Mouse (Mus musculus) olfactory bulb, adult 2 months (tissue): ENCODE data around the gene Krtap29-1. TPM values are rescaled to one million over a fixed set of nuclear protein-coding genes. Genes with fewer than 3 reads are reported as not detected.

Experiments used
- H3K27ac ChIP-seq: fragments of 200-500 bp; 2 replicates; pipeline ENCODE4 v1.5.1; 2012; ENCODE audit warnings: low read depth, low read length; ENCODE audit not compliant: insufficient read depth
- H3K4me1 ChIP-seq: fragments of 200-500 bp; 2 replicates; pipeline ENCODE4 v1.6.1; 2012; ENCODE audit warnings: low read length; ENCODE audit not compliant: control insufficient read depth, insufficient read depth
- H3K4me3 ChIP-seq: fragments of 200-500 bp; 2 replicates; pipeline ENCODE4 v1.5.1; 2012; ENCODE audit warnings: mild to moderate bottlenecking, low read depth, low read length, moderate library complexity; ENCODE audit not compliant: insufficient read depth
- CTCF ChIP-seq: fragments of 200-500 bp; IDR thresholded peaks from 2 replicates; pipeline ENCODE4 v1.5.1; 2012; ENCODE audit warnings: low read depth, mild to moderate bottlenecking, low read length, moderate library complexity; ENCODE audit not compliant: insufficient read depth
- POLR2A ChIP-seq: fragments of 200-500 bp; IDR thresholded peaks from 2 replicates; pipeline ENCODE4 v1.6.1; 2012; ENCODE audit warnings: mild to moderate bottlenecking, low read depth, low read length, moderate library complexity; ENCODE audit not compliant: insufficient read depth
- WGBS: fragments of 180-500 bp; shearing (Covaris S2); methylation state at CpG from one replicate; pipeline ENCODE4 v1.1.7; 2018; 5-methylcytosine and 5-hydroxymethylcytosine counted together
- polyA plus RNA-seq: library from polyadenylated mRNA; stranded (reverse); fragments of >200 nt; gene quantifications from 2 replicates; pipeline ENCODE4 v1.2.4, GENCODE M21; 2012; ENCODE audit warnings: low replicate concordance; ENCODE audit not compliant: missing spikeins, insufficient read depth, insufficient read length

Gene Krtap29-1
- polyA plus RNA-seq = not detected in 2 replicates

DNA sequence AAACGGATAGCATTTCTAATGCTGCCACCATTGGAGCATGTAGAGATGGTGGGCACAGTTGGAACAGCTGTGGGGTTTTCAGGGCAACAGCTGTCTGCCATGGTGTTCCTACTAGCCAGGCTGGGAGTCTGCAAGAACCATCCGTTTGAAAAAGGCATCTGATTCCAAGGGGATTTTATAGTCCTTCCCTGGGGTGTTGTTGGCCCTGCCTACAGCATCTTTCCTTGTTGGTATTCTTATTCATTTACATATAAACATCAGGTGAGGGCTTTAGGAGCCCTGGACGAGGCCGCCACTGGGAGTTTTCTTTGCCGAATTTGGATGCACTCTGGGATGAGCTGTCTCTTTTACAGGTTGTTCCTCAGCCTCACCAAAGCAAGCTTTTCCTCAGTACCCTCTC lies at the start of gene Krtap29-1:
Gene Krtap29-1, minus strand, starts transcription at position 101 of the 400 bp plus-strand sequence.
- no peak for TF ChIP-seq CTCF
- no peak for TF ChIP-seq POLR2A
- no peak within 1 kb of the TSS for H3K4me3 ChIP-seq
- 0 out of 2 replicates have a peak, but pooled peaks cover 2% of the 10 kb centered on the region for H3K4me1 ChIP-seq
- 74% methylated on average over 5 of the region's 5 CpGs for WGBS
- no peak within 1 kb of the TSS for H3K27ac ChIP-seq

GRCm38 (mm10) chr11:100021438-100021837 lies 42.6 kb upstream of the Krtap29-1 start:
- 51% methylated on average over 5 of the region's 5 CpGs for WGBS
- no peak overlapping the region for H3K27ac ChIP-seq
- no peaks in the 10 kb centered on the region for H3K4me1 ChIP-seq
- H3K4me3 ChIP-seq = no peak overlapping the region
- TF ChIP-seq CTCF (no peak), POLR2A (no peak)

DNA sequence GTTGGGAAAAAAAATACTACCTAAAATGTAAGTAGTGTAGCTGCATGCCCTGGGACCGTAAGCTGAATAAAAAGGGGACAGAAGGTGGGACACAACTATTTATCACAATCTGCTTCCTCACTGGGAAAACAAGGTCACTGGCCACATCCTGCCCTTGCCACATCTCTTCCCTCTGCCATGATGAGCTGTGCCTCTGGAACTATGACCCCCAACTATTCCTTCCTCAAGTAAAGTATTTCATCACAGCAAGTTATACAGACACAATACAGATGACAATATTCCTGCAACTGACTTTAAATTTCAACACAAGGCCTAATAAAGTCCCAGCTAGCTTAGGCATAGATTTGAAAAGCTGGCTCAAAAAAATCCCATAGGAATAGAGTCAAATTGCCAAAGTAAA lies 40.6 kb upstream of the Krtap29-1 start:
- TF ChIP-seq POLR2A = no peak
- no peak for TF ChIP-seq CTCF
- Histone ChIP-seq H3K27ac (no peak overlapping the region), H3K4me3 (no peak overlapping the region), H3K4me1 (no peaks in the 10 kb centered on the region)
- 97% methylated on average over 1 of the region's 1 CpGs for WGBS

DNA sequence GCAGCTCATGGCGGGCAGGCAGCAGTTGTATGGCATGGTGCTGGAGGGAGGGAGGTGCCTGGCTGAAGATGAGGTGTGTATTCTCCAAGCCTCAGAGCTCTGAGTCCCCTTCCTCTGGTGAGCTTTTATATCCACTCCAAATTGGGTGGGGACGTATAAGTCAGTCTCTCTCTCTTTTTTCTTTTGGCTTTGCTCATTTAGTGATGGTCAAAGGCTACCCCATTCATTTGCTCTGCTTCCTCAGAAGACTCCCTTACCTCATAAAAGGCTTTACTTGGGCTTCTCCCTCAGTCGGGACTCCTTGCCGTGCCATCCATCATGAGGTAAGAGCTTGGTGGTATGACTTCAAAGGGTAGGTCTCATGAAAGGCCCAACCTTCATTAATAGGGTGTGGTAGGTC lies 37.3 kb upstream of the Krtap29-1 start, which contains the start of gene Krt33a:
Gene Krt33a, minus strand, starts transcription at position 101 of the 400 bp plus-strand sequence.
- no peak within 1 kb of the TSS for H3K27ac ChIP-seq
- TF ChIP-seq CTCF (no peak), POLR2A (no peak)
- no peak within 1 kb of the TSS for H3K4me3 ChIP-seq
- 91% methylated on average over 4 of the region's 4 CpGs for WGBS
- H3K4me1 ChIP-seq = no peaks in the 10 kb centered on the region

DNA sequence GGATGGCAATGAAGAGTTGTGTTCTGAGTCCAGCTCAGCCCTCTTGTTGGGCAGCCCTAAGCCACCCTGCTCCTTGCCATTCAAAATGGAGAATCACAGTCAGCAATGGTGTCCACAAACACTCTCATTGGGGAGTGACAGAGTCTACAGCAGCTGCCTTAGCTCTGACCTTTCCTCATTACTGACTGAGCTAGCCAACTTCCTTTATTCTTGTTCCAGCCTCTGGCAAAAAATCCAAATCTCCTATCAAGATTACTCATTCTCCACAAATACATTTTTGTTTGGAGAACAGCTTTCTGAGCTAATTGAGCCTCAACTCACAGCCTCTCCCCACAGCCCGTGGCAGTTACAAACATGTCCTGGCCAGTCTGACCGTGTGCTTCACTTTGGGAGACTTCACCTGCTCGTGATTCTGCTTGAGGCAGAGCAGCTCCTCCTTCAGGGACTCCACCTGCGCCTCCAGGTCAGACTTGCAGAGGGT lies 34.9 kb upstream of the Krtap29-1 start:
- H3K4me1 ChIP-seq = no peaks in the 10 kb centered on the region
- H3K27ac ChIP-seq = no peak overlapping the region
- no peak overlapping the region for H3K4me3 ChIP-seq
- TF ChIP-seq POLR2A (no peak), CTCF (no peak)
- WGBS = 68% methylated on average over 4 of the region's 4 CpGs

DNA sequence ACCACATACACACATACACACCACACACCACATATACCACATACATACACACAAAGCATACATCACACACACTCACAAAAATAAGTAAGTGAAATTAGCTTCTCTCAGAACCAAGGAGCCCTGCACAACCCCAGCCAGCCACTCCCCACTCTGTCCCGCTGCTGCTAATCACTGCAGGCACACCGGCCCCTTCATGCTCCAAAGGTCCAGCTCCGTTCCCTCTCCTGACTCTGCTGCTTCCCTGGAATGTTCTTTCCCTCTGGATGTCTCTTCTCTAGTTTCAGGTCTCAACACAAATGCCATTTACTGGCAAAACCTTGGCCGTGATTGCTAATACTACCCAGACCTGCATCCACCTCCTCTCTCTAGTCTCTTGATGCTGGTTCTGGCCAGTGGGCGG lies 31.8 kb upstream of the Krtap29-1 start:
- H3K4me3 ChIP-seq = no peak overlapping the region
- TF ChIP-seq CTCF (no peak), POLR2A (no peak)
- WGBS = 86% methylated on average over 5 of the region's 5 CpGs

GRCm38 (mm10) chr11:100008336-100008735 lies 29.5 kb upstream of the Krtap29-1 start:
- Histone ChIP-seq H3K27ac (no peak overlapping the region), H3K4me3 (no peak overlapping the region), H3K4me1 (no peaks in the 10 kb centered on the region)
- no peak for TF ChIP-seq CTCF
- TF ChIP-seq POLR2A = no peak
- 93% methylated on average over 5 of the region's 5 CpGs for WGBS

More for the DNA sequence above, 31.8 kb upstream of the Krtap29-1 start:
- H3K27ac ChIP-seq = no peak overlapping the region
- H3K4me1 ChIP-seq = no peaks in the 10 kb centered on the region

GRCm38 (mm10) chr11:100006624-100007023 lies 27.8 kb upstream of the Krtap29-1 start:
- WGBS = 65% methylated on average over 3 of the region's 3 CpGs
- TF ChIP-seq POLR2A = no peak
- TF ChIP-seq CTCF = no peak
- Histone ChIP-seq H3K4me3 (no peak overlapping the region), H3K27ac (no peak overlapping the region), H3K4me1 (no peaks in the 10 kb centered on the region)

DNA sequence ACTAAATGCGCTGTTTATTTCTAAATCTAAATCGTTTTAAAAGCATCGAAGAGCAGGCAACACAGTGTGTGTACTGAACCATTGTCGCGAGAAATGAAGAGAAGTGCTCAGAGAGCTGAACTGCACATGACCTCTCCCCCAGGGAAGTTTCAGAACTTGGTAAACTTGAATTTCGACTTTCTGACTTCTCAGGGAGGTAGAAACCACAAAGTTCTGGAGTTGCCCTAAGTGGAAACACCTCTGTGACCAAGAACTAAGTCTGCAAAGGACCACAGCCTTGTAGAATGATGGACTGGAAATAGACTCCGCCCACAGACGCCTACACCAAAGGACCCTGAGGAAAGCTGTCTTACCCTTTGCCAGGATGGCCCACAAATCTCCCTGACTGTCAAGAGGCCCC lies 27.1 kb upstream of the Krtap29-1 start:
- TF ChIP-seq CTCF (no peak), POLR2A (no peak)
- WGBS = 91% methylated on average over 8 of the region's 8 CpGs
- no peak overlapping the region for H3K27ac ChIP-seq
- H3K4me3 ChIP-seq = no peak overlapping the region
- no peaks in the 10 kb centered on the region for H3K4me1 ChIP-seq
